Mouse (Mus musculus) adrenal gland, adult 8-10 months (tissue): Measurements from ENCODE around the gene C130074G19Rik. TPM values are rescaled to one million over a fixed set of nuclear protein-coding genes. Genes with fewer than 3 reads are reported as not detected.

Experiments used
- DNase-seq: peaks from one replicate; pipeline ENCODE4 v3.0.0; 2022
- microRNA-seq, 2 experiments: library from miRNA; unstranded; fragments of <30 nt; microRNA quantifications; one replicate each; pipeline ENCODE4 v1.2.0; 2022
- total RNA-seq, 4 experiments: library from RNA; stranded (reverse); gene quantifications; 2 replicates each; pipeline ENCODE4 v1.2.4; 2022

Gene C130074G19Rik
- total RNA-seq, 4 experiments from 2014 or later, result 30.1 to 57.1 (median 41.9) TPM

DNA sequence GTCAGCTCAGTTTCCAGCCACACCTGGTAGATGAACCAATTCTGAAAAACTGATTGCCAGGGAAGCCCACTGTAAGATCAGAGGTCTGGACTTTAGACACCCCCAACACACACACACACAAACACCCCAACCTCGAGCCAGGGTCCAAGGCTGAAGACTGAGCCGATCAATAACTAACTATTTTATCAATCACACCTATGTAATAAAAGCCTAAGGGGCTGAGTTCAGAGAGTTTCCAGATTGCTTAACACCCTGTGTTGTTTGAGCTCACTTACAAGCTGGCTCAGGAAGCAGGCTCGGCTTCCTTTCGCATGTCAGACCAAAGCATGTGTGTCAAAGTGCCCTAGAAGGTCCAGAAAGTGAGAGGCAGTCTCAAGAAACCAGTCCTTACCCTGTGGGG, 45.4 kb downstream of the C130074G19Rik start:
- no peak for DNase-seq

DNA sequence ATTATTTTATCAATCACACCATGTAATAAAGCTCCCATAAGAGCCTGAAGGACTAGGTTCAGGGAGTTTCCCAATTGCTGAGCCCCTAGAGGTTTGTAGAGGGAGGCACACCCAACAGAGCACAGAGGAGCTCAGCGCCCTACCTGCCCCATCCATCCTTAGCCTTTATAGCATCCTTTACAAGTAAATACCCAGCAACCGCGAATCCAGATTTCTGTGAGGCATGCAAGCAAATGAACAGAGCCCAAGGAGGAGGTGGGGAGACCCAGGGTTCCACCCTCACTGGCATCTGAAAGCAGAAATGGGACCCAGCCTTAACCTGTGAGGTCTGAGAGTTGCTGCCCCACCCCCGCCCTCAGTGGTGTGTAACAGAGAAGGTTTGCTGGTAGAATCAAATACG, 46.7 kb downstream of the C130074G19Rik start:
- DNase-seq, result no peak

DNA sequence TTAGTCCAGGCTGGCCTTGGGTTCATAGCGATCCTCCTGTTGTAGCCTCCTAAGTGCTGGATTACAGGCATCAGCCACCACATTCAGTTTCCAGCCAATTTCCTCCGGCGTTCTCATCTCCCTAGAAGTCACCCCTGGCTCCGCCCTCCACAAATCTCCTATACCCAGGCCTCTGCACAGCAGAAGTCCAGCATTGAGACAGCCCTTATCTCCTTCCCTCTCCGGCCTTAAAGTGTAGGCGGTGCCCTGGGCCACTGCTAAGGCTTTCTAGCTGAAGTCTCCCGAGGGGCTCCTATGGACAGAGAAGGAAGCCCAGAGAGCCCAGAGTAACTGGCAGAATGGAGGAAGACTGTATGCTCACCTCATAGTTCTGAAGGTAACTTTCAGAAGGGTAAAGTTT, 49.5 kb downstream of the C130074G19Rik start:
- no peak for DNase-seq

- no peak for DNase-seq
Measured at GRCm38 (mm10) chr1:184832211-184832610, 50.8 kb downstream of the C130074G19Rik start.

GRCm38 (mm10) chr1:184829897-184830296, 53.1 kb downstream of the C130074G19Rik start:
- DNase-seq, result no peak

GRCm38 (mm10) chr1:184827175-184827701, 55.8 kb downstream of the C130074G19Rik start:
- no peak for DNase-seq

DNA sequence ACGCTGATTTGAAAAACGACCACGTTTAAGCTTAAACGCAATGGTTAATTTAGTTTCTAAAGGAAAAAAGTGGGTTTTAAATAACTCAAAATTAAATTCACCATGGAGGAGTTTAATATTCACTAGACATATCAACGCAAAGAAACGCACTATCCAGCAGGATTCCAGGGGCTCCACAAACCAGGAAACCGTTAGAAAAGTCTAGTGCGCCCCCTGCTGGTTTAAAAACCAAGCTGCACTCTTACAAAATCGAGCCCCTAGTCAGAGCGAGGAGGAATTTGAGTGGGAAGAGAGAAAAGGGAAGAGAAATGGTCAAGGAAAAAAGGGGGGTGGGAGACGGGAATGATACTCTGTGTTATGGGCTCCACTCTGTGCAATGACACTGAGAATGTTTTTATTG, 57.9 kb downstream of the C130074G19Rik start:
- no peak for DNase-seq

GRCm38 (mm10) chr1:184824439-184824851, 58.6 kb downstream of the C130074G19Rik start:
- peak; percentile 89 for DNase-seq

GRCm38 (mm10) chr1:184822678-184823077, 60.3 kb downstream of the C130074G19Rik start:
- no peak for DNase-seq

Small RNA genes within 50 kb of the gene (microRNA-seq; reads per million reads assigned to microRNA genes)
- 348 to 357 reads per million in 2 experiments for gene Mir1981

Other genes with a start within 250 kb of the C130074G19Rik start
- 10 to 100 TPM; 10.0 to 16.0 (median 12.7) TPM for gene Hlx, start 150.6 kb downstream of the C130074G19Rik start, total RNA-seq
- 1 to 10 TPM in 3 of 4 experiments, under 1 TPM in 1; 0.68 to 3.5 (median 1.6) TPM for gene Marc1, start 71.9 kb downstream of the C130074G19Rik start, total RNA-seq
- gene Marc2, start 36.8 kb downstream of the C130074G19Rik start, total RNA-seq, result 100 to 1,000 TPM; 349 to 519 (median 450) TPM
- gene Mark1, start 116.4 kb upstream of the C130074G19Rik start, total RNA-seq, result 10 to 100 TPM in 1 of 4 experiments, 1 to 10 TPM in 3; 5.2 to 10.7 (median 8.5) TPM